Mouse (Mus musculus): ENCODE data around the gene Abca7.

Gene Abca7

DNA sequence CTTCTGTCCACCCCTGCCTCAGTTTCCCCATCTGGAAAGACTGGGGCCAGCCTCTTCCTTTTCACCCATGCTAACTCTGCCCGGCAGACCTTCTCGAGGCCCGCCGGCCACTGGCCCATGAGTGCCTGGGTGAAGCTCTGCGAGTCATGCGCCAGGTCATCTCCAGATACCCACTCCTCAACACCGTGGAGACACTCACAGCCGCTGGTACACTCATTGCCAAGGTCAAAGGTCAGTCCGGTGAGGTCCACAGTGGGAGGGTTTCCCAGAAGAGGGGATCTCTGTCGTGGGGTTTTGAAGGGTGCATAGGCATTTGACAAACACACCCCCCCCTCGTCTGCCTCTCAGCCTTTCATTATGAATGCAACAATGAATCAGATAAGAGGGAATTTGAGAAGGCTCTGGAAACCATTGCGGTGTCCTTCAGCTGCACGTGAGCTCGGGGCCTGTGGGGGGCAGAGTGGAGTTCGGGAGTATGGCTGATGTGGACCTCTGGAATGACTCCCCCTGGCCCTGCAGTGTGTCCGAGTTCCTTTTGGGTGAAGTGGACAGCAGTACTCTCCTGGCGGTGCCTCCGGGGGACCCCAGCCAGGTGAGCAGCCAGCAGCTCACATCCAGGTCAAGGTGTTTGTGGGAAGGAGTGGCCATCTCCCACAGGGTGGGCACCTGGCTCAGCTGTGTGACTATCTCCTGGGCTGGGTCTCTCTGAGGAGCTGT, 24.5 kb downstream of the Abca7 start:
- 86% methylated on average over 18 of the region's 18 CpGs for WGBS

DNA sequence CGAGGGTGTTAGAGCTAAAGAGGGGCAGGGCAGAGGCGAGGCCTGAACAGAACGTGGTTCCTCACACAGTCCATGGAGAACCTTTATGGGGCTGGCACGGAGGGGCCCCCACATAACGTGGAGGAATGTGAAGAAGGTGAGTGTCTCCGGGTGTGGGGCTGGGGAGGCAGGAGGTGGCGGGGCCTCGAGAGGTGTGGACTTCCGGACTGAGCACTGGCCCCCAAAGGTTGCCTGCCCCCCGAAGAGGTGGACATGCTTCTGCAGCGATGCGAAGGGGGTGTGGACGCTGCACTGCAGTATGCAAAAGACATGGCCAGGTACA, 25.0 kb downstream of the Abca7 start:
- WGBS = 90% methylated on average over 13 of the region's 13 CpGs

- whole genome bisulfite sequencing = 70% methylated on average over 12 of the region's 12 CpGs
Observed at GRCm38 (mm10) chr10:80022164-80022563, 25.9 kb downstream of the Abca7 start.

DNA sequence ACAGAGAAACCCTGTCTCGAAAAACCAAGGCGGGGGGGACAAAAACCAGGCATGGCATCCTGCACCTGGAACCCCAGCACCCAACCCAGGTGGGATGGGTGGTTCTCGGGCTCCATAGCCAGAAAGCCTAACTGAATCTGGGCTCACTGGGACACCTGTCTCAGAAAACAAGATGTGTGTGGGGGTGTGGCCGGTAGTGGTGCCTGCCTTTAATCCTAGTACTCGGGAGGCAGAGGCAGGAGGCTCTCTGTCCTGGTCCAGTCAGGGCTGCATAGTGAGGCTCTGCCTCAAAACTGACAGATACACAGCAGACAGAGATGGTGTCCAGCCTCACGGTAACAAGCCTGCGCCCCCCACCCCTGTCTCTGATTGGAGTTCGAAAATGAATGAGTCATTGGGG, 26.5 kb downstream of the Abca7 start:
- 93% methylated on average over 8 of the region's 8 CpGs for WGBS

DNA sequence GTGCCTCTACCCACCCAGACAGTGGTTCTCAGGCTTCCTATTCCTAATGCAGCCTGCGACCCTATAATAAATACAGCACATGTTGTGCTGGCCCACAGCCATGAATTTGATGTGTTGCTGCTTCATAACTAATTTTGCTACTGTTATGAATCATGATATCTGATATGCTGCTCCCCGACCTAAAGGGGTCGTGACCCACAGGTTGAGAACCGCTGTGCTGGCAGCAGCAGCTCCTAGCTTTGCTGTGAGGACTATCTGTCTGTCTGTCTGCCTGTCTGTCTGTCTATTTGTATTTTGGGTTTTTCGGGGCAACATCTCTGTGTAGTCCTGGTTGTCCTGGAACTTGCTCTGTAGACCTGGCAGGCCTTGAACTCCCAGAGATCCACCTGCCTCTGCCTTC, 27.5 kb downstream of the Abca7 start:
- WGBS = 82% methylated on average over 5 of the region's 5 CpGs

DNA sequence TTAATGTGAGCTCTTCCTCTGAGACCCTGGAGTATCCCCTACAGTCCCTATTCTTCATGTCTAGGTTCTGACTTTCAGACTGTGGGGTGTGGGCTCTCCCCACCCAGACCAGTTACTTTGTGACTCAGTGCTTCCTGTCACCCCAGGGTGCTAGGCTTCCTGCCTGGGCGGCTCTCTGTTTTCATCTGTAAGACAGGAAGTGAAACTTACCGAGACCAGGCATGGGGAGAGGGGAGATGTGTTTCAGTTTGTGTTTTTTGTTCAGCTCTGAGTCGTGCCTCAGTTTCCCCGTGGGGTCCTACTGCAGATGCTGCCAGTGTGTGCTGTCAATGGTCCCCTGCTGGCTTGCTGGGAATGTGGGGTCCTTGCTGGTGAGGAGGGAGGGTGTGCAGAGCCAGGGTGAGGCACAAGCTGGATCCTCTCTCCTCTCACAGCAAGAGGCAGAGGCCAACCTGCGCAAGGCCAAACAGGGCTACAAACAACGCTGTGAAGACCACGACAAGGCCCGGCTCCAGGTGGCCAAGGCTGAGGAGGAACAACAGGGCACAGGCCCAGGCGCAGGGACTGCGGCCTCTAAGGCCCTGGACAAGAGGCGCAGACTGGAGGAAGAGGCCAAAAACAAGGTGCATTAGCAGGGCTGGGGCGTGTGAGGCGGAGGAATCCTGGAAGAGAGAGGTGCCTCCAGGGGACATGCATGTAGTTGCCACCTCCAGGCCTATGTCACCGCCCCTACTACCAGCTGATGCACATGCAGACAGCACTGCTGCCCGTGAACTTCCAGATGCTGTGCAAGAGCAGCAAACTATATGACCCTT, 28.1 kb downstream of the Abca7 start:
- 71% methylated on average over 15 of the region's 15 CpGs for WGBS

DNA sequence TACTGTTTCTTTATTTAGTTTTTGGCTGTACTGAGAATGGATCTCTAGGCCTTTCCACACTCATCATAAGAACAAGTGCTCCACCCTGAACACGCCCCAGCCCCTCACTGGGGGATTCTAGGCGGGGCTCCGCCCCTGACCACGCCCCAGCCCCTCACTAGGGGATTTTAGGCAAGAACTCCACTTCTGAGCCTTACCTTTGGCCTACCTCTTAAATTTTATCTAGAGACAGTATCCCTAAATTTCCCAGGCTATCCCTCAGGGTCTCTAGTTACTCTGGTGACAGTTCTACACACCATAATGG, 28.7 kb downstream of the Abca7 start:
- 66% methylated on average over 4 of the region's 4 CpGs for WGBS

GRCm38 (mm10) chr10:80025463-80025862, 29.2 kb downstream of the Abca7 start:
- 81% methylated on average over 10 of the region's 10 CpGs for WGBS

- 69% methylated on average over 12 of the region's 12 CpGs for WGBS
Observed at GRCm38 (mm10) chr10:80025889-80026288, 29.6 kb downstream of the Abca7 start.

DNA sequence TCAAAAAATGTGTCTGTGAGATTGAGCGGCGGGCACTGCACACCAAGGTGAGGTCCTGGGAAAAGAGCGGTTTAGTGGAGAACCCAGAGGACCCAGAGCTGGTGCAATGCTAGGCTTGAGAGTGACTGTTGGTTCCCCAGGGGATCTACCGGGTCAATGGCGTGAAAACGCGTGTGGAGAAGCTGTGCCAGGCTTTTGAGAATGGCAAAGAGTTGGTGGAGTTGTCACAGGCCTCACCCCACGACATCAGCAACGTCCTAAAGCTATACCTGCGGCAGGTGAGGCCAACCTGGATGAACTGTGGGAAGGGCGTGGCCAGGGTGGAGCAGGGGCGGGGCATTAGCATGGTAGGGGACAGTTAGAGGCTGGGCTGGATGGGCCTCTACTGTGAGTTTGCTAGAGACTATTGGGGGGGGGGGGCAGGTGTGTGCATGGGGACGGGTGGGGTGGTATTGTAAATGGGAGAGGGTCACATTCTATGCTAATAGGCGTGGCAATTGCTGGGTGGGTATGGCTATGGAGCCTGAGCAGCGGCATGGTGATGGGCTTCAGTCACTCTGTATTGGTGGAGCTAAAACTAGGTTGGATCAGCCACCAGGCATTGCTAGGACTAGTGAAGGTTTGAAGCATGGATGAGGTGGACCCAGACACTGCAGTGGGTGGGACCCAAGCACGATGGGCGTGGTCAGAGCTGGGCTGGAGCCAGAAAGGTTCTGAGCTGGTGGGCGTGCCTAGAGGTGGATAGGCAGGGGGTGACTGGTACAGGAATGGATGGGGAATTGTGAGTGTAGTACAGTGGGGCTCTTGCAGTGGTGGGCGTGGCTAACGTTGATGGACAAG, 31.6 kb downstream of the Abca7 start:
- 75% methylated on average over 20 of the region's 20 CpGs for WGBS

GRCm38 (mm10) chr10:80028521-80028846, 32.2 kb downstream of the Abca7 start:
- WGBS = 94% methylated on average over 13 of the region's 13 CpGs

DNA sequence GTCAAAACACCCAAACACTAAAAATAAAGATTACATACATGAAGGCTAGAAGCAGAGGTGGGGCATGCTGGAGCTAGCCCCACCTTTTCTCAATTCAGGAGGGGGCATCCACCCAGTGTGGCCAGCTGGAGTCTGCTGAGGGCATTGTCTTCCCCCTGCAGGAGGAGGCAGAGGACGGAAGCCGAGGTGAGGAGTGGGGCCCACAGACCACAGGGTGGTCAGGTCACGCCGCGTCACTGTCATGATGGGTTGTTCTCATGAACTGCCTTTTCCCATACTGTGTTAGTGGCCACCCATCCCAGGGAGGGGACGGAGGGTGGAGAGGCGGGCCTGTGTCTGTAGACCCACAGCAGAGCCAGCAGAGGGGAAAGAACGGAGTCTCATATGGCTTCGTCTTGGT, 33.9 kb downstream of the Abca7 start:
- 92% methylated on average over 9 of the region's 9 CpGs for WGBS

DNA sequence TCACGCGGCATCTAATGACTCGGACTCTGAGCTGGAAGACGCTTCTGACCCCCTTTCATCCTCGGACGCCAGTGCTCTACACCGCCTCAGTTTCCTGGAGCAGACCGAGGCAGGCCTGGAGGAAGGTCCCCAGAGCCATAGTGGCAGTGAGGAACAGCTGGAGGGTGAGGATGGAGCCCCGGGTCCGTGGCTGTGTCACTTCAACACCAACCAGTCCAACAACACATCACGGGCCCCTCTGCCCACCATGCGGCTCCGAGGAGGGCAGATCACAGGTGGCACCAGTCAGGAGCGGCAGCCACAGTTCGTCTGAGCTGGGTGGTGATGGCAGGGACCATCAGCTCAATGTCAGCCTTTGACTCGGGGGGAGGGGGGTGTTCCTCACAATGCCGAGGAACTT, 34.4 kb downstream of the Abca7 start:
- 87% methylated on average over 17 of the region's 17 CpGs for WGBS

- WGBS = 55% methylated on average over 5 of the region's 5 CpGs
Observed at GRCm38 (mm10) chr10:80032799-80033480, 36.6 kb downstream of the Abca7 start.

DNA sequence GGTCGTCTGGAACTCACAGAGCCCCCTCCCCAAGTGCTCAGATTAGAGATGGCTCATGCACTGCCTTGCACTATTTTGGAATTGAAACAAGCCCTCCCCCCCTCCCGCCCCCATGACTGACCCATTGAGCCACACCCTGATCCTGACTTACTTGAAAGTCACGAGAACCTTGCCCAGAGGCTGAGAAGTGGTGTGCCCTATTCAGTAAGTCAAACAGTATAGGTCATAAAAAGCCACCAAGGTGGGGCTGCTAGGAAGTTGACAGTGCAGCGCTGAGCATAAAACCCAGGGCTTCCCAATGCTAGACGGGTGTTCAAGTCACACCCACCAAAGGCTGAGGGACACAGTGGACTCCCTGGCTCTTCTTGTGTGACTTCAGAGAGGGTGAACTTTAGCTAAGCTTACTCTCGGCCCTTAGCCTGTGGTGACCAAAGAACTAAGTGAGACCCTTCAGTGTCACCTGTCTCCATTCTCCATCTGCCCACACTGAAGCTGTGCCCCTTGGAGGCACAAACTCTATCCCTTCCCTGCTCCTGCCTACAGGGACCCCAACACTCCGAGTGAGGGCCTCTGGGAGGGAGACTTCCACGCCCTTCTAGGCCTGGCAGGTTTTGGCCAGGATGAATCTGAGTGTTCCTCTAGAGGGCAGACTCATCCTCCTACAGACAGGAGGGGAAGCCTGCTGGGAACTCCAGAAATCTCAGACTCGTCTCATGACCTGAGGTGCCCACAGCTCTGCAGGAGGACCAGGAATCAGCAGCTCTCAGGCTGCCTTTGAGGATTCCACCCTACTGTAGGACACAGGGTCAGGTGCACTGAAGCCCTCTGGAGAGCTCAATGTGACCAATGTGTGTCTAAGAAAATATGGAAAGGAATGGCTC, 37.5 kb downstream of the Abca7 start:
- WGBS = 41% methylated on average over 9 of the region's 9 CpGs

DNA sequence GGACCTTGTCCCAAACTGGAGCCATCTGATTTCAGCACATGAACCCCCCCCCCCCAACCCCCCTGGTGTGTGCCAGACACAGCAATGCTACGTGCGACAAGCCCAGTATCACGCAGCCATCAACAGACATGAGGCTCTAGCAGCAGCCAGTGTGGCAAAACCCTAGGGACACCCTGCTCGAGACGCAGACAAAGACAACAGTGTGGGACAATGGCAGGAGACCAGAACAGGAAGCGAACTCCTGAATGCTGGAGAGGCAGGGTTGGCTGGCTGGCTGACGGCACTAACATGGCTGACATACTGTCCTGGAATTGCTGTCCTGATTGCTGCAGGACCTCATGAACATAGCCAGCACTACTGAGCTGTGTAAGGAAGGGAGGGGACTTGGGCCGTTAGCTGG, 38.9 kb downstream of the Abca7 start:
- 56% methylated on average over 8 of the region's 8 CpGs for WGBS

GRCm38 (mm10) chr10:80035686-80036085, 39.4 kb downstream of the Abca7 start:
- 88% methylated on average over 5 of the region's 5 CpGs for WGBS

GRCm38 (mm10) chr10:80036832-80037231, 40.5 kb downstream of the Abca7 start:
- WGBS = 89% methylated on average over 13 of the region's 13 CpGs

DNA sequence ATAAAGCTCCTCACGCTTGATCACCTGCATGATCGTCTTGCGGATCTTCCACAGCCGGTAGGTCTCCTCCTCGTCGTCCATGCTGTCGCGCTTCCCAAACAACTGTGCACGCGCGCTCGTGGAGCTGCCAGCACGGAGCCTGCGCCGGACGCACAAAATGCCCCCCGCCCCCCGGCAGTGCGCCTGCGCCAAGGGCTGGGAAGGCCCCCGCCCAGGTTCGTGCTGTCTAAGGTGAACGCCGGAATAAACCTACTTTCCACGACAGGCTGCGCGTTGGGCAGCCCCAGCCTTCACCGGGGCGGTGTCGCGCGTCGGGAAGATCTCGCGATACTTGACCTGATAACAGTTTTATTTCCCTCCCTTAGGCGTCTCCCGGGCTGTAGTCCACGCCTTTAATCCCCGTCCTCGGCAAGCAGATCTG, 43.3 kb downstream of the Abca7 start, which contains the start of gene Polr2e:
TSS of gene Polr2e (minus strand) at position 237 of the 421 bp plus-strand sequence.
- under 1% methylated on average over 40 of the region's 40 CpGs for WGBS

GRCm38 (mm10) chr10:80041409-80042060, 45.2 kb downstream of the Abca7 start:
- 83% methylated on average over 8 of the region's 8 CpGs for WGBS

DNA sequence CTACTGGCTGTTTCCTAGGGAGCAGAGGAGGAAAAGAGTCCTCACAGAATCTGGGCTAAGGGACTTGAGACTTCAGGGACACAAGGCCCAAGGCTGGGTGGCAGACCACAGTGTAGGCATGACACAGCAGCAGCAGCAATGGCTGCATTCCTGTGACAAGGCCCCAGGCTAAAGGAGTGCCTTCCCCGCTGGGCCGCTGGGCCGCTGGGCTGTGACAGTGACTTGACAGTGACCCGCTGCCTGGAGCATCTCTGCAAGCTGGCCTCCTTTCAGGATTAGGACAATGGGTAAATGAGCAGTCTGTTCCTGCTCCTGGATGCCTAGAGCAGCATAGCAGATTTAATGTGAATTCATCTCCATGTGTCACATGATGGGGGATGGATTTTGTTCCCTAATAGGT, 47.8 kb downstream of the Abca7 start:
- whole genome bisulfite sequencing = 46% methylated on average over 4 of the region's 4 CpGs
